ENCODE assay signal across 8 mouse cellular contexts in the genomic region with DNA sequence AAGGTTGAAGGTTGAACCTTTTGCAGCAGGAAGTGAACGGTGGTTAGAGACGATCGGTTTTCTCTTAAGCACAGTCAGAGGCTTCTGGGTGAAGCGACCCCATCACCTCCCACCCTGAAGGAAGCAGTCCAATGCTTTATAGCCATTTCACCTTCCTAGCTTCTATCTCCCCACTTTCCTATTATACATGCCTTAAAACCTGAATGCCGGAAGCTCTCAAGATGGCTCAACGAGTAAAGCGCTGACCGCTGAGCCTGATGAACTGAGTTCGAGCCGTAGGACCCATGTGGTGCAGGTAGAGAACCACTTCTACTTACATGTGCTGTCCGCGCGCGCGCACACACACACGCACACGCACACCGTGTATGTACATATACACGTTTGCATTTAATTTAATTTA. TPM values are rescaled to one million over a fixed set of nuclear protein-coding genes. Genes with fewer than 3 reads are reported as not detected.
DNase-seq lines count a peak whose midpoint lies in the region; ATAC-seq and TF ChIP-seq lines count a peak whose summit lies in the region.

No protein-coding gene starts in this region.

- WGBS in thymus, adult 2 months, result 41% methylated on average over 19 of the region's 19 CpGs
- 30% methylated on average over 19 of the region's 19 CpGs for WGBS in forebrain, embryonic 13.5 days
- WGBS in liver, embryonic 15.5 days (ENCODE audit: insufficient replicate concordance), result 28% methylated on average over 19 of the region's 19 CpGs

- peak overlapping the region; percentile 31 for H3K4me3 ChIP-seq in thymus, adult 2 months (ENCODE audit: control insufficient read depth, insufficient read depth, low read length)
- no peak overlapping the region for H3K4me3 ChIP-seq in forebrain, embryonic 13.5 days
- H3K4me3 ChIP-seq in liver, embryonic 15.5 days (replicated peaks), result no peak overlapping the region; the same call in 1 of the 2 replicates

- peak; percentile 5 for DNase-seq in thymus, adult 2 months
- no peak for DNase-seq in thymus, postnatal 36 days
- peak; percentile 15 for DNase-seq in thymus, postnatal 25 days
- DNase-seq in gastrocnemius, adult 18-20 months (ENCODE audit: low spot score), result no peak
- no peak for DNase-seq in adrenal gland, adult 8-10 months
- DNase-seq in urinary bladder, postnatal 25 days (ENCODE audit: low spot score), result no peak

- TF ChIP-seq CTCF in thymus, adult 2 months (IDR thresholded peaks at IDR 0.05; ENCODE audit: borderline replicate concordance, control insufficient read depth, extremely low read depth, insufficient read depth, low read length, poor library complexity), result no peak

- H3K36me3 ChIP-seq in thymus, adult 2 months (ENCODE audit: control insufficient read depth, insufficient read depth, low read length), result no peaks in the 10 kb centered on the region
- no peaks in the 10 kb centered on the region for H3K36me3 ChIP-seq in forebrain, embryonic 13.5 days (ENCODE audit: poor library complexity, severe bottlenecking)
- H3K36me3 ChIP-seq in liver, embryonic 15.5 days (replicated peaks), result no peaks in the 10 kb centered on the region

- no peaks in the 10 kb centered on the region for H3K27me3 ChIP-seq in thymus, adult 2 months (ENCODE audit: control insufficient read depth, insufficient read depth, low read length)
- H3K27me3 ChIP-seq in forebrain, embryonic 13.5 days, result peaks cover 17% of the 10 kb centered on the region; the same call in 1 of the 2 replicates
- H3K27me3 ChIP-seq in liver, embryonic 15.5 days, result peaks cover 36% of the 10 kb centered on the region

- no peak overlapping the region for H3K9ac ChIP-seq in forebrain, embryonic 13.5 days
- H3K9ac ChIP-seq in liver, embryonic 15.5 days, result 0 out of 2 replicates have a peak overlapping the region, but pooled peaks have one; percentile 15

- H3K4me1 ChIP-seq in thymus, adult 2 months (replicated peaks; ENCODE audit: control insufficient read depth, insufficient read depth, low read length), result peaks cover 11% of the 10 kb centered on the region
- peaks cover 41% of the 10 kb centered on the region for H3K4me1 ChIP-seq in forebrain, embryonic 13.5 days
- peaks cover 8% of the 10 kb centered on the region; the same call in 1 of the 2 replicates for H3K4me1 ChIP-seq in liver, embryonic 15.5 days (replicated peaks)

- peak; percentile 26; the same call in 1 of the 2 replicates for ATAC-seq in forebrain, embryonic 13.5 days
- ATAC-seq in liver, embryonic 15.5 days (ENCODE audit: insufficient read depth), result no peak

- no peak overlapping the region for H3K27ac ChIP-seq in thymus, adult 2 months (ENCODE audit: control insufficient read depth, insufficient read depth, low read length)
- 0 out of 2 replicates have a peak overlapping the region, but pooled peaks have one; percentile 8 for H3K27ac ChIP-seq in forebrain, embryonic 13.5 days
- H3K27ac ChIP-seq in liver, embryonic 15.5 days (replicated peaks), result no peak overlapping the region

- no peaks in the 10 kb centered on the region for H3K9me3 ChIP-seq in forebrain, embryonic 13.5 days (replicated peaks)
- no peaks in the 10 kb centered on the region for H3K9me3 ChIP-seq in liver, embryonic 15.5 days (replicated peaks)

- H3K4me2 ChIP-seq in forebrain, embryonic 13.5 days, result peak overlapping the region; percentile 40
- peak overlapping the region; percentile 41 for H3K4me2 ChIP-seq in liver, embryonic 15.5 days

- TF ChIP-seq POLR2A in thymus, adult 2 months (IDR thresholded peaks at IDR 0.05; ENCODE audit: control insufficient read depth, extremely low read depth, insufficient read depth, low read length, poor library complexity), result no peak

RNA-seq across cellular contexts. Expression of a gene that starts 35.4 kb away (rescaled TPM):
- 11.0 and 12.1 TPM in 2 replicates for polyA plus RNA-seq in thymus, adult 2 months (2012; rRNA removed)
- polyA plus RNA-seq in forebrain, embryonic 13.5 days (2015; fragmentation: Nextera tagmentation; extraction: Ambion mirVana), result 11.2 and 11.5 TPM in 2 replicates
- polyA plus RNA-seq in liver, embryonic 15.5 days (2015; fragmentation: Nextera tagmentation; extraction: Ambion mirVana), result 10.7 and 11.5 TPM in 2 replicates
- 10 to 100 TPM; 11.5 to 14.3 TPM for total RNA-seq in gastrocnemius, adult 18-20 months (2021)
- 10 to 100 TPM; 15.6 to 19.5 (median 17.7) TPM for total RNA-seq in adrenal gland, adult 8-10 months (2022)

Comparison
In these comparisons a context has a peak if more than half of its experiments do, and no peak if none do; other contexts are left out.
1. DNase-seq: peak in thymus, adult 2 months (single experiment) and thymus, postnatal 25 days (single experiment); none in thymus, postnatal 36 days (0 of 2), gastrocnemius, adult 18-20 months (single experiment), adrenal gland, adult 8-10 months (single experiment) and urinary bladder, postnatal 25 days (single experiment).